Mouse (Mus musculus) fibroblast of lung, adult 2 months (primary cell): Measurements from ENCODE around the gene Cytl1.

Experiments
- DNase-seq: peaks from one replicate; pipeline ENCODE4 v3.0.0-alpha.2; 2011; ENCODE audit warnings: low read depth

Cytl1 gene

DNA sequence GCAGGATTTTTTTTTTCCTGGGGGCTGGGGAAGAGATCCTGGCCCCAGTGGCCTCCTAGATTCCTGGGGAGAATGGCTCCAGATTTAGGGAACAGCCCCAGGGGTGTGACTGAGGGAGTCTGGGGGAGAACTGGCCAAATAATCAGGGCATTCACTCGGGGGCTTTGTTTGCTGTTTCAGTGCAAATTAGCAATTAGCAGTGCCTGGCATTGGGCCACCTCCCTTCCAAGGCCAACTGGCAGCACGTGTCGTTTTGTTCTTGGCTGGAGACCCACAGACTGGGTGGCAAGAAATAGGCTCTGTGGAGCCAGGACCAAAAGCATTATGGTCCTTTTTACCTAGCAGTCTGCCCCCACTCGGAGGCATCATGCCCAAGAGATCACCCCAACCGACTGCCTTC lies 33.7 kb downstream of the Cytl1 start:
- DNase-seq, result no peak

DNA sequence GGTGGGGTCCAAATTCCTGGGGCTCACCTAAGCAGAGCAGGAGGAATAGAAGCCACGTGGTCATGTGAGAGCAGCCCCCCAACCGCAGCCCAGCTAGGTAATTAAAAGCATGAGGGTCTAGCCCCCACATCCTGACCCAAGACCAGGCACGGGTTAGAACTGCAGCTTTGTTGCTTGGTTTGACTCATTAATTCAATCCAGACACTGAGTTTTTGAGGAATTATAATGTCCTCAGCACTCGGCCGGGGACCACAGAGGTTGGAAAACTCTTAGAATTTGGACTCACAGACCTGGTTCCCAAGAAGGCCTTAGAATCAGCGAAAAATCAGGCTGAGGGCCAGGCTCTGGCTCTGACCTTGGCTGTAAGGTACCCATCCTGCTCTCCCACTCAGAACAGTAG lies 35.6 kb downstream of the Cytl1 start:
- no peak for DNase-seq

DNA sequence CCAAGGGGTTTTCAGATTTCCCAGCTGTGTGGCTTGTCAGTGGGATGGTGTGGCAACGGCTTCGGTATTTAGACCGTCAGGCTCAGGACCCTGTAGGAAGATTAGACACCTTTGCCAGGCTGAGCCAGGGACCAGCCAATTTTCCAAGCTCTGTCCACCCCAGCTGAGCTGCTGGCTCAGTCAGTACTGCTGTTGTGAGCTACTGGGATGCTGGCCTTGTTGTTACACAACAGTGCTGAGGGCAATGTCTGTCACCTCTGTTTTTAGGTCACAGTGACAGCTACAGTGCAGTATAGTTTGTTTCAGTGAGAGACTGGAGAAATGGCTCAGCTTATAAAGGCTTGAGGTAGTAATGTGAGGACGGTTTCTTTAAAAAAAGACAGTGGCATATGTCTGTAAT lies 38.7 kb downstream of the Cytl1 start:
- DNase-seq, result no peak

DNA sequence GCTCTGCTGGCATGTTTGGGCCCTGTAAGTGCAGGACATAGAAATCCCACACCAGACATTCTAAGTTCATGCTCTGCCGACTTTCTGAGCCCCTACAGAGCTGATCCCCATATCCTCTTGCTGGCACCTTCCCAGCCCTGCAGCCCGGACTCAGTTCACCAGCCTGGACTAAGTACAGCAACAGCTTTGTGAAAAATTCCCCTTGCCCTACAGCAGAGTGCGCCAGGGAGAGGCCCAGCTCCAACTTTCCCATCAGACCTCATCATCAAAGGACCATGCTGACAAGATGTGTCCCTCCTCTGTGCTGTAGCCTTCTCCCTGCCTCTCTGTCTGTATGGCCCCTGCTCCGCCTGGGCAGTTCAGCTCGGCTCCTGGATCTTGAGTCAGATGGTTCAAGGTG lies 40.4 kb downstream of the Cytl1 start:
- no peak for DNase-seq

DNA sequence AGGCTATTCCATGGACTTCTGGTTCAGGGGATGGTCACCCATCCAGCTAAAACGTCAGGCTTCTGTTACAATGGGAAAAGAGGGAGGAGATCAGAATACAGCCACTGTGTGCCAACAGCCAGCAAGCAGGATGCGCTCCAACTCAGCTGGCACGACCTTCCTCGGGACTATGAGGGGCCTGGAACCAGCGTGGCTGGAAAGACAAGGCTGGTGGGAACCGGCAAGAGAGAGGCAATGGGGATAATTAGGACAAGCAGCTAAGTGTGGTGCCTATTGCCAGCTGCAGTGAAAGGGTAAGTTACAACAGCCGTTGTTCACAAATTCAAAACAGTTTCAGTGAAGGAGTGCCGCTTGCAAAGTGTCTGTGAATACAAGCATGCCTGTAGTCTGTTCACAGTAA lies 48.0 kb downstream of the Cytl1 start:
- DNase-seq, result no peak

DNA sequence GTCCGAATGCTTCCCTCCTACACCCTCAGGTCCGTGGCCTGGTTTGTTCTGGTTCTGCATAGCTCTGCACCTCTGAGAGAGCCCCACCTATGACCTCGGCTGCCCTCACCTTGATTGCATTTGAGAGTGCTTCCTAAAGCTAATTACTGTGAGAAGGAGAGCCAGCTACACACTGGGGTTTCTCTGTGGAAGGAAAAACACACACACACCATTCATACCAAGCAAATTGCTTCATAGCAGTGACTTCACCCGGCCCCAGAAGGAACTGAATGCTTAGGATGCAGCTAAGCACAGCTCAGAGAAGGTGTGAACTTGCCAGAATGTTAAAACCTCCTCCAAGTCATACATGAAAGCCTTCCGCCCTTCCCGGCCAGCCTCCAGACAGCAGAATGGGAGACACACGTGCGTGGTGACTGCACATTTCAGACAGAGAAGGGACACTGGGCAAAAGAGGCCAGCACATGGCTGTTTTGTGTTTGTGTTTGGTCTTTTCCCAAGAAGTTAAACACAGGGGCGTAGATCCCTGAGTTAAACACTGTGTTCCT lies 49.6 kb downstream of the Cytl1 start:
- DNase-seq, result no peak
